Mouse (Mus musculus): ENCODE data around the gene Megf11. TPM values are rescaled to one million over a fixed set of nuclear protein-coding genes. Genes with fewer than 3 reads are reported as not detected.

The Megf11 gene
- polyA plus RNA-seq, 1 experiment from 2014 or later = 0.70 TPM

DNA sequence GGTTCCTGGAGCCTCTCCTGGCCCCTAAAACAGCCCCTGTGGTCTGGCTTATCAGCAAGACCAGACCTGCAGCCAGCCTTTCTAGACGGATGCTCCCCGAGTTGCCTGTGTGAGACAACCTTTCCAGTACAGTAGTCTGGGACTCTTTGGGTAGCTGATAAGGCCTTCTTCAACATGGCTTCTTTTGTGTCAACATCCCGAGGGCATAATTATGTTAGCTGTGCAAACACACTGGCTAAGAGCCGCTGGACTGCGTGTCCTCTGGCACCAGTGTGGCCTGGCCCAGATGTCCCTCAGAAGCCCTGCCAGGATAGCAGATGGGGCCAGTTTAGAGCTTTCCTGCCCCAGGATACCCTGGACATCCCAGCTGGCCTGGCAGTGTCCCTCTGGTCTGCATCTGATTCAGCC lies 205.2 kb downstream of the Megf11 start:
- Histone ChIP-seq H3K27me3 (ENCODE audit: control insufficient read depth, insufficient read depth, low read length) (peaks cover 3% of the 10 kb centered on the region; the same call in 1 of the 2 replicates), H3K4me1 (ENCODE audit: control insufficient read depth, insufficient read depth, low read length) (peaks cover 3% of the 10 kb centered on the region; the same call in 1 of the 2 replicates), H3K9me3 (replicated peaks; ENCODE audit: control insufficient read depth, low read length) (no peaks in the 10 kb centered on the region), H3K9ac (ENCODE audit: low read depth, low read length) (peak overlapping the region; percentile 22; the same call in 1 of the 2 replicates), H3K4me2 (no peak overlapping the region), H3K4me3 (ENCODE audit: low read depth, low read length) (no peak overlapping the region), H3K27ac (ENCODE audit: low read depth, low read length) (peak overlapping the region; percentile 67), H3K36me3 (ENCODE audit: control insufficient read depth, insufficient read depth, low read length) (no peaks in the 10 kb centered on the region)
- WGBS (ENCODE audit: insufficient replicate concordance) = 28% methylated on average over 5 of the region's 5 CpGs
- ATAC-seq (replicated peaks; ENCODE audit: insufficient number of reproducible peaks, low FRiP score, low TSS enrichment) = peak; percentile 81

- WGBS (ENCODE audit: insufficient replicate concordance) = 76% methylated on average over 1 of the region's 1 CpGs
- peaks cover 3% of the 10 kb centered on the region; the same call in 1 of the 2 replicates for H3K4me1 ChIP-seq (ENCODE audit: control insufficient read depth, insufficient read depth, low read length)
- no peaks in the 10 kb centered on the region for H3K36me3 ChIP-seq (ENCODE audit: control insufficient read depth, insufficient read depth, low read length)
- H3K4me2 ChIP-seq = no peak overlapping the region
- peaks cover 3% of the 10 kb centered on the region; the same call in 1 of the 2 replicates for H3K27me3 ChIP-seq (ENCODE audit: control insufficient read depth, insufficient read depth, low read length)
- H3K9ac ChIP-seq (ENCODE audit: low read depth, low read length) = no peak overlapping the region
- no peak overlapping the region for H3K27ac ChIP-seq (ENCODE audit: low read depth, low read length)
- no peak for ATAC-seq (replicated peaks; ENCODE audit: insufficient number of reproducible peaks, low FRiP score, low TSS enrichment)
- H3K4me3 ChIP-seq (ENCODE audit: low read depth, low read length) = no peak overlapping the region
- no peaks in the 10 kb centered on the region for H3K9me3 ChIP-seq (replicated peaks; ENCODE audit: control insufficient read depth, low read length)
These were observed 206.0 kb downstream of the Megf11 start for GRCm38 (mm10) chr9:64591436-64591835.

- ATAC-seq (replicated peaks; ENCODE audit: insufficient number of reproducible peaks, low FRiP score, low TSS enrichment) = no peak
- Histone ChIP-seq H3K4me2 (no peak overlapping the region), H3K36me3 (ENCODE audit: control insufficient read depth, insufficient read depth, low read length) (no peaks in the 10 kb centered on the region), H3K4me1 (ENCODE audit: control insufficient read depth, insufficient read depth, low read length) (peaks cover 3% of the 10 kb centered on the region; the same call in 1 of the 2 replicates), H3K9me3 (replicated peaks; ENCODE audit: control insufficient read depth, low read length) (no peaks in the 10 kb centered on the region), H3K9ac (ENCODE audit: low read depth, low read length) (no peak overlapping the region), H3K27me3 (ENCODE audit: control insufficient read depth, insufficient read depth, low read length) (peaks cover 3% of the 10 kb centered on the region; the same call in 1 of the 2 replicates), H3K4me3 (ENCODE audit: low read depth, low read length) (no peak overlapping the region), H3K27ac (ENCODE audit: low read depth, low read length) (no peak overlapping the region)
- WGBS (ENCODE audit: insufficient replicate concordance) = 57% methylated on average over 8 of the region's 8 CpGs
These were observed 209.0 kb downstream of the Megf11 start for GRCm38 (mm10) chr9:64594442-64594841.

DNA sequence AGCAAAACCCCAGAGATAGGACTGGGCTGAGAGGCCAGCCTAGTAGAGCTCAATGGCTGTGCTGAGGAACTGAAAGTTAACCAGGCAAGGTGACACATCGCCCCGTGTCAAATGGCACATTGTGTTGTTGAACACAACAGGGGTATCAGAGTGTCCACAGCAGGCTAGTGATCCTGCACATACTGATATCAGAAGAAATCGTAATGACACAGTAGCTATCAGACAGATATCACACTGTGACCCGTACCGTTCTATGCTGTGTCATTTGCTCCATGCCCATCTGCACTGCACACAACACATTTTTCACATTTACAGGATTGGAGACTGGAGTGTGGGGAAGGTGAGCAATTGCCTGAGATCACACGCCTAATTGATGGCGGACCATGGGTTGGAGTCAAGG lies 213.0 kb downstream of the Megf11 start:
- H3K27ac ChIP-seq (ENCODE audit: low read depth, low read length) = no peak overlapping the region
- H3K27me3 ChIP-seq (ENCODE audit: control insufficient read depth, insufficient read depth, low read length) = no peaks in the 10 kb centered on the region
- WGBS (ENCODE audit: insufficient replicate concordance) = 85% methylated on average over 7 of the region's 7 CpGs
- peaks cover 9% of the 10 kb centered on the region; the same call in 1 of the 2 replicates for H3K4me1 ChIP-seq (ENCODE audit: control insufficient read depth, insufficient read depth, low read length)
- no peak overlapping the region for H3K4me2 ChIP-seq
- no peak for ATAC-seq (replicated peaks; ENCODE audit: insufficient number of reproducible peaks, low FRiP score, low TSS enrichment)
- no peak overlapping the region for H3K4me3 ChIP-seq (ENCODE audit: low read depth, low read length)
- H3K9ac ChIP-seq (ENCODE audit: low read depth, low read length) = no peak overlapping the region
- no peaks in the 10 kb centered on the region for H3K36me3 ChIP-seq (ENCODE audit: control insufficient read depth, insufficient read depth, low read length)
- no peaks in the 10 kb centered on the region for H3K9me3 ChIP-seq (replicated peaks; ENCODE audit: control insufficient read depth, low read length)

- Histone ChIP-seq H3K4me1 (ENCODE audit: control insufficient read depth, insufficient read depth, low read length) (peaks cover 12% of the 10 kb centered on the region), H3K4me3 (ENCODE audit: low read depth, low read length) (no peak overlapping the region), H3K9me3 (replicated peaks; ENCODE audit: control insufficient read depth, low read length) (no peaks in the 10 kb centered on the region), H3K9ac (ENCODE audit: low read depth, low read length) (no peak overlapping the region), H3K27me3 (ENCODE audit: control insufficient read depth, insufficient read depth, low read length) (no peaks in the 10 kb centered on the region), H3K27ac (ENCODE audit: low read depth, low read length) (no peak overlapping the region), H3K36me3 (ENCODE audit: control insufficient read depth, insufficient read depth, low read length) (no peaks in the 10 kb centered on the region), H3K4me2 (no peak overlapping the region)
- 52% methylated on average over 2 of the region's 2 CpGs for WGBS (ENCODE audit: insufficient replicate concordance)
- ATAC-seq (replicated peaks; ENCODE audit: insufficient number of reproducible peaks, low FRiP score, low TSS enrichment) = no peak
These were observed 215.3 kb downstream of the Megf11 start for GRCm38 (mm10) chr9:64600731-64601130.

DNA sequence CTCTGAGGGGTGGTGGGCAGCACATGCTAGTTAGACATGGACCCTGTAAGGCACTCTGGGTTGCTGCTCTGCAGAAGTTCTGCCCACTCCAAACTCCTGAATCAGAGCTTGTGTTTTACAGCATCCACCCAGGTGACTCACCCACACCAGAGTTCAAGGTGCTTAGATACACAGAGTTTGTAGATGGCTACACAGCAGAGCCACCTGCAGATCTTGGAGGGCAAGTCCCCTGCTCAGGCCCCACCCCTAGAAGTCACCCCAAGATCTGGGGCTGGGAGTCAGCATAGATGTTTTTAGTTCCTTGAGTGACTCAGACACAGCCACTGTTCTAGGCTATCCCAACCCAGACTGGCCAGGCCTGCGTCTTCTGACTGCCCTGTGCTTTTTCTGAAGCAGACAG lies 217.5 kb downstream of the Megf11 start:
- ATAC-seq (replicated peaks; ENCODE audit: insufficient number of reproducible peaks, low FRiP score, low TSS enrichment) = no peak
- no peaks in the 10 kb centered on the region for H3K27me3 ChIP-seq (ENCODE audit: control insufficient read depth, insufficient read depth, low read length)
- 81% methylated on average over 1 of the region's 1 CpGs for WGBS (ENCODE audit: insufficient replicate concordance)

GRCm38 (mm10) chr9:64604217-64604711 lies 218.8 kb downstream of the Megf11 start:
- 74% methylated on average over 7 of the region's 7 CpGs for WGBS (ENCODE audit: insufficient replicate concordance)
- H3K27me3 ChIP-seq (ENCODE audit: control insufficient read depth, insufficient read depth, low read length) = no peaks in the 10 kb centered on the region
- no peak overlapping the region for H3K4me2 ChIP-seq
- H3K36me3 ChIP-seq (ENCODE audit: control insufficient read depth, insufficient read depth, low read length) = no peaks in the 10 kb centered on the region
- no peak overlapping the region for H3K27ac ChIP-seq (ENCODE audit: low read depth, low read length)
- H3K4me1 ChIP-seq (ENCODE audit: control insufficient read depth, insufficient read depth, low read length) = peaks cover 14% of the 10 kb centered on the region
- no peak for ATAC-seq (replicated peaks; ENCODE audit: insufficient number of reproducible peaks, low FRiP score, low TSS enrichment)
- H3K9ac ChIP-seq (ENCODE audit: low read depth, low read length) = no peak overlapping the region
- no peaks in the 10 kb centered on the region for H3K9me3 ChIP-seq (replicated peaks; ENCODE audit: control insufficient read depth, low read length)
- H3K4me3 ChIP-seq (ENCODE audit: low read depth, low read length) = no peak overlapping the region

More for the DNA sequence above, 217.5 kb downstream of the Megf11 start:
- H3K9me3 ChIP-seq (replicated peaks; ENCODE audit: control insufficient read depth, low read length) = no peaks in the 10 kb centered on the region
- H3K4me1 ChIP-seq (ENCODE audit: control insufficient read depth, insufficient read depth, low read length) = peaks cover 14% of the 10 kb centered on the region
- no peak overlapping the region for H3K4me2 ChIP-seq
- no peak overlapping the region for H3K4me3 ChIP-seq (ENCODE audit: low read depth, low read length)
- no peak overlapping the region for H3K9ac ChIP-seq (ENCODE audit: low read depth, low read length)
- H3K27ac ChIP-seq (ENCODE audit: low read depth, low read length) = no peak overlapping the region
- H3K36me3 ChIP-seq (ENCODE audit: control insufficient read depth, insufficient read depth, low read length) = no peaks in the 10 kb centered on the region

GRCm38 (mm10) chr9:64605077-64605714 lies 219.8 kb downstream of the Megf11 start:
- H3K9ac ChIP-seq (ENCODE audit: low read depth, low read length) = no peak overlapping the region
- no peak overlapping the region for H3K27ac ChIP-seq (ENCODE audit: low read depth, low read length)
- no peak overlapping the region for H3K4me3 ChIP-seq (ENCODE audit: low read depth, low read length)
- H3K27me3 ChIP-seq (ENCODE audit: control insufficient read depth, insufficient read depth, low read length) = no peaks in the 10 kb centered on the region
- ATAC-seq (replicated peaks; ENCODE audit: insufficient number of reproducible peaks, low FRiP score, low TSS enrichment) = no peak
- 77% methylated on average over 14 of the region's 14 CpGs for WGBS (ENCODE audit: insufficient replicate concordance)
- H3K9me3 ChIP-seq (replicated peaks; ENCODE audit: control insufficient read depth, low read length) = no peaks in the 10 kb centered on the region
- peaks cover 13% of the 10 kb centered on the region for H3K4me1 ChIP-seq (ENCODE audit: control insufficient read depth, insufficient read depth, low read length)
- H3K36me3 ChIP-seq (ENCODE audit: control insufficient read depth, insufficient read depth, low read length) = no peaks in the 10 kb centered on the region
- H3K4me2 ChIP-seq = no peak overlapping the region

Data from heart, embryonic 11.5 days (tissue).